Comparison of ENCODE assay signal across 9 mouse cellular contexts in genomic region chr3:115580131-115580932, GRCm38 (mm10).
DNase-seq lines count a peak whose midpoint lies in the region; ATAC-seq and TF ChIP-seq lines count a peak whose summit lies in the region.
"Had no signal": no experiment of that assay in that cellular context is flagged by ENCODE, and none has a peak within 500 bp of the region (broad histone marks: within the 10 kb centered on the region; RNA-seq: fewer than 3 reads in every experiment).

No protein-coding gene starts in this region.

- no peak overlapping the region for H3K4me3 ChIP-seq in midbrain, embryonic 11.5 days (ENCODE audit: low read depth, low read length)
- no peak overlapping the region for H3K4me3 ChIP-seq in midbrain, embryonic 10.5 days
- no peak overlapping the region for H3K4me3 ChIP-seq in embryonic fibroblast, embryonic 13.5 days (ENCODE audit: insufficient read depth, low read length)
- H3K4me3 ChIP-seq in hindbrain, postnatal 0 days (ENCODE audit: low read length), result no peak overlapping the region
- no peak overlapping the region for H3K4me3 ChIP-seq in neural tube, embryonic 13.5 days
- no peak overlapping the region for H3K4me3 ChIP-seq in liver, embryonic 12.5 days

- 73% methylated on average over 4 of the region's 4 CpGs for WGBS in midbrain, embryonic 11.5 days
- WGBS in midbrain, embryonic 10.5 days, result 78% methylated on average over 4 of the region's 4 CpGs
- WGBS in hindbrain, postnatal 0 days, result 42% methylated on average over 4 of the region's 4 CpGs
- 41% methylated on average over 4 of the region's 4 CpGs for WGBS in neural tube, embryonic 13.5 days
- WGBS in liver, embryonic 12.5 days (ENCODE audit: insufficient replicate concordance), result 65% methylated on average over 4 of the region's 4 CpGs

- peak; percentile 85 for ATAC-seq in midbrain, embryonic 11.5 days (ENCODE audit: low FRiP score)
- peak; percentile 59; the same call in 1 of the 2 replicates for ATAC-seq in hindbrain, postnatal 0 days
- ATAC-seq in neural tube, embryonic 13.5 days (ENCODE audit: low read depth), result 0 out of 2 replicates have a peak, but pooled peaks have one; percentile 61
- ATAC-seq in liver, embryonic 12.5 days, result no peak

- H3K4me1 ChIP-seq in midbrain, embryonic 11.5 days (ENCODE audit: control insufficient read depth, insufficient read depth, low read length), result no peaks in the 10 kb centered on the region
- no peaks in the 10 kb centered on the region for H3K4me1 ChIP-seq in midbrain, embryonic 10.5 days
- H3K4me1 ChIP-seq in embryonic fibroblast, embryonic 13.5 days (ENCODE audit: control insufficient read depth, insufficient read depth, low read length), result peaks cover 4% of the 10 kb centered on the region; the same call in 1 of the 2 replicates
- H3K4me1 ChIP-seq in hindbrain, postnatal 0 days (ENCODE audit: insufficient read depth, low read length), result no peaks in the 10 kb centered on the region
- peaks cover 13% of the 10 kb centered on the region; the same call in 1 of the 2 replicates for H3K4me1 ChIP-seq in neural tube, embryonic 13.5 days (replicated peaks)
- no peaks in the 10 kb centered on the region for H3K4me1 ChIP-seq in liver, embryonic 12.5 days

- H3K9ac ChIP-seq in midbrain, embryonic 11.5 days (ENCODE audit: low read length), result no peak overlapping the region
- no peak overlapping the region for H3K9ac ChIP-seq in hindbrain, postnatal 0 days (replicated peaks; ENCODE audit: low read length)
- no peak overlapping the region for H3K9ac ChIP-seq in neural tube, embryonic 13.5 days
- H3K9ac ChIP-seq in liver, embryonic 12.5 days, result no peak overlapping the region

- no peak overlapping the region for H3K27ac ChIP-seq in midbrain, embryonic 11.5 days (ENCODE audit: low read depth, low read length)
- no peak overlapping the region for H3K27ac ChIP-seq in midbrain, embryonic 10.5 days (replicated peaks)
- peak overlapping the region; percentile 57; the same call in 1 of the 2 replicates for H3K27ac ChIP-seq in embryonic fibroblast, embryonic 13.5 days (ENCODE audit: insufficient read depth, low read length)
- H3K27ac ChIP-seq in hindbrain, postnatal 0 days, result no peak overlapping the region
- H3K27ac ChIP-seq in neural tube, embryonic 13.5 days (replicated peaks), result no peak overlapping the region
- H3K27ac ChIP-seq in liver, embryonic 12.5 days, result no peak overlapping the region

- no peaks in the 10 kb centered on the region for H3K9me3 ChIP-seq in midbrain, embryonic 11.5 days (ENCODE audit: control insufficient read depth, low read length)
- H3K9me3 ChIP-seq in midbrain, embryonic 10.5 days (replicated peaks), result no peaks in the 10 kb centered on the region
- no peaks in the 10 kb centered on the region for H3K9me3 ChIP-seq in hindbrain, postnatal 0 days (ENCODE audit: low read length)
- H3K9me3 ChIP-seq in neural tube, embryonic 13.5 days, result no peaks in the 10 kb centered on the region
- H3K9me3 ChIP-seq in liver, embryonic 12.5 days (replicated peaks), result no peaks in the 10 kb centered on the region

- no peak for TF ChIP-seq POLR2A in embryonic fibroblast, embryonic 13.5 days (IDR thresholded peaks at IDR 0.05; ENCODE audit: low read depth, low read length)

- H3K36me3 ChIP-seq in midbrain, embryonic 11.5 days (ENCODE audit: control insufficient read depth, insufficient read depth, low read length), result no peaks in the 10 kb centered on the region
- no peaks in the 10 kb centered on the region for H3K36me3 ChIP-seq in midbrain, embryonic 10.5 days
- H3K36me3 ChIP-seq in hindbrain, postnatal 0 days (ENCODE audit: insufficient read depth, low read length), result no peaks in the 10 kb centered on the region
- H3K36me3 ChIP-seq in neural tube, embryonic 13.5 days, result no peaks in the 10 kb centered on the region
- no peaks in the 10 kb centered on the region for H3K36me3 ChIP-seq in liver, embryonic 12.5 days

- DNase-seq in midbrain, embryonic 11.5 days (ENCODE audit: low spot score, missing footprints), result no peak
- DNase-seq in midbrain, embryonic 10.5 days (ENCODE audit: low spot score), result no peak
- peak; percentile 39 for DNase-seq in hindbrain, postnatal 0 days (ENCODE audit: low spot score)
- no peak for DNase-seq in kidney, postnatal 25 days
- DNase-seq: adrenal gland, postnatal 25 days; lung, postnatal 36 days had no signal

- H3K27me3 ChIP-seq in midbrain, embryonic 11.5 days (ENCODE audit: control insufficient read depth, insufficient read depth, low read length), result no peaks in the 10 kb centered on the region
- no peaks in the 10 kb centered on the region for H3K27me3 ChIP-seq in midbrain, embryonic 10.5 days (ENCODE audit: low read depth, poor library complexity, severe bottlenecking)
- H3K27me3 ChIP-seq in hindbrain, postnatal 0 days (ENCODE audit: insufficient read depth, low read length), result no peaks in the 10 kb centered on the region
- no peaks in the 10 kb centered on the region for H3K27me3 ChIP-seq in neural tube, embryonic 13.5 days
- no peaks in the 10 kb centered on the region for H3K27me3 ChIP-seq in liver, embryonic 12.5 days (replicated peaks)

- H3K4me2 ChIP-seq in midbrain, embryonic 11.5 days, result no peak overlapping the region
- no peak overlapping the region for H3K4me2 ChIP-seq in hindbrain, postnatal 0 days (ENCODE audit: low read depth, low read length)
- no peak overlapping the region for H3K4me2 ChIP-seq in neural tube, embryonic 13.5 days
- H3K4me2 ChIP-seq in liver, embryonic 12.5 days, result no peak overlapping the region

- TF ChIP-seq CTCF in embryonic fibroblast, embryonic 13.5 days (IDR thresholded peaks at IDR 0.05; ENCODE audit: borderline replicate concordance, insufficient read depth, low read length), result no peak
- no peak for TF ChIP-seq CTCF in hindbrain, postnatal 0 days (IDR thresholded peaks at IDR 0.05; ENCODE audit: low read depth)
